Mouse (Mus musculus) hindlimb bud, embryonic 11.5 days (tissue): Measurements from ENCODE around the gene Polr3gl.

Source experiments
- DNase-seq: peaks from one replicate; pipeline ENCODE4 v3.0.0-alpha.2; 2012; ENCODE audit warnings: low read depth, low spot score; ENCODE audit errors: extremely low spot score

The Polr3gl gene

DNA sequence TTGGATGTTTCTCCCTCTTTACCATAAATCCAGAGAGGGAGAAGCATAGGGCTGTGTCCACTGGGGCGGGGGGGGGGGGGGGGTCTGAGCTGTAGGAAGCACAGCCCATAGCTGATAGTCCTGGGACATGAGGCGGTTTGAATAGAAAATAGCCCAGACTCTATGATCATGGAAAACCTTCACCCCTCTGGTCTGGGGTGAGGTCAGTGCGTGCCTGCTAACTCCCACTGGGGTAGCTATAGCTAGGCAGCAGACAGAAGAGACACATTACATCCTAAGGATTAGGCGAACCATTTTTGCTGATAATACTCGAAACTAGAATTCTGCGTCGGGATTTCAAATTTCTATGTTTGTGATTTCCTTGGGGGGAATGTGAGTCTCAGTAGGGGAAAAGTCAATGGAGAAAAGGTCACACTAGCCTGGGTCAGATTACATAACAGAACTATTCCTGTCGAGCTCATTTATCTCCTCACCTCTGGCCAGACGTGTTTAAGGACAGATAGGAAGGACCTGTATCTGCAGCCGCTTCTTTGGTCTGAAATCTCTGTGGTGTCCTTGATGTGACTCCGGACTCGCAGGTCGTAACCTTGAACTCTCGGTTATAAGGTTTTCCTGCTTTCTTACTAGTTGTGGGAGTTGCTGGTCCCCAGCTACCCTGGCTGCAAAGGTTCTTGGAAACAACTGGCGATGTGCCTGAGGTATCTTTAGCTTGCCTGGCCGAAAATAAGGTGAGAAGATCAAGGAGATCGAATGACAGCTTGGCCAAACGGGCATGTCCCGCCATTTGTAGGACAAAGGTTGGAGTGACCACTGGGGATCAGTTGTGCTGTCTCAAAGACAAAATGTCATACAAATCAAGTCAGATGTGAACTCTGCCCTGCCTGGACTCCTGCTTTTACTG, 20.1 kb downstream of the Polr3gl start:
- DNase-seq = no peak

DNA sequence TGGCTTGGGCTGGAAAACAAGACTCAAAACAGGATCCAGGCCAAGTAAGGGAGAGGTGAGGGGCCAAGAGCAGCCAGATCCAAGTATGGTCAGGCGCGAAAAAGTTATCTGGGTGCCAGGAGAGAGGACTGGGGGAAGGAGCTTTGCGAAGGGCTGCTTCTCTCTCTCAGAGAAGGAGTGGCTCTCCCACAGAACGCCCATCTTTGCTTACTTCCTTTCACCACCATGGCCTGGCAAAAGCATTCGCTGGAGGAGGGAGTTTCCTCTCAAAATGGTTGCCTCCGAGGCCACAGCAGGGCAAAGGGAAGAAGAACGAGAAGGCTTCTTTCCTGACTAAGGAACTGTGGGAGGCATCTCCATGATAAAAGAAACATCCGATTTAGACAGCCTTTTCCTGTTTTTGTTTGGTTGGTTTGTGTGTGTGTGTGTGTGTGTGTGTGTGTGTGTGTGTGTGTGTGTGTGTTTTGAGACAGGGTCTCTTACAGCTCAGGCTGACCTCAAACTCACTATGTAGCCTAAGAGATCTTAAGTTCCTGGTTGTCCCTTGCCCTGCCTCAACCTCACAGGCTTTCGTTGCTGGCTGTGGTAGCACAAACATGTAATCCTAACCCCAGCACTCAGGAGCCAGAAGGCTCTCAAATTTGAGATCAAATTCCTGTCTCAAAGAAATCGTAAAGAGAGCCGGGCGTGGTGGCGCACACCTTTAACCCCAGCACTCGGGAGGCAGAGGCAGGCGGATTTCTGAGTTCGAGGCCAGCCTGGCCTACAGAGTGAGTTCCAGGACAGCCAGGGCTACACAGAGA, 21.9 kb downstream of the Polr3gl start:
- no peak for DNase-seq

DNA sequence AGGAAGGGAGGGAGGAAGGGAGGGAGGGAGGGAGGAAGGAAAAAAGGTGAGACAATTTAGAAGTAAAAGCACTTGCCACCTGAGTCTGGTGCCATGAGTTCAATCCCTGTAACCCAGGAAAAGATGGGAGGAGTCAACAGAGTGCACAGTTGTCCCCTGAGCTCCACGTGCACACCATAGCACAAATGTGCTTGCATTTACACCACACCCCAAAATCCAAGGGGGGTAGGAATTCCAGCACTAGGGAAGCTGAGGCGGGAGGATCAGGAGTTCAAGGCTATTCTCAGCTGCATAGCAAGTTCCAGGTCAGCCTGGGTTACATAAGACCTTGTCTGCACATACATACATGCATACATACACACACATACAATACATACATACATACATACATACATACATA, 22.6 kb downstream of the Polr3gl start:
- DNase-seq = no peak

GRCm38 (mm10) chr3:96570643-96571042, 23.3 kb downstream of the Polr3gl start:
- DNase-seq = no peak

DNA sequence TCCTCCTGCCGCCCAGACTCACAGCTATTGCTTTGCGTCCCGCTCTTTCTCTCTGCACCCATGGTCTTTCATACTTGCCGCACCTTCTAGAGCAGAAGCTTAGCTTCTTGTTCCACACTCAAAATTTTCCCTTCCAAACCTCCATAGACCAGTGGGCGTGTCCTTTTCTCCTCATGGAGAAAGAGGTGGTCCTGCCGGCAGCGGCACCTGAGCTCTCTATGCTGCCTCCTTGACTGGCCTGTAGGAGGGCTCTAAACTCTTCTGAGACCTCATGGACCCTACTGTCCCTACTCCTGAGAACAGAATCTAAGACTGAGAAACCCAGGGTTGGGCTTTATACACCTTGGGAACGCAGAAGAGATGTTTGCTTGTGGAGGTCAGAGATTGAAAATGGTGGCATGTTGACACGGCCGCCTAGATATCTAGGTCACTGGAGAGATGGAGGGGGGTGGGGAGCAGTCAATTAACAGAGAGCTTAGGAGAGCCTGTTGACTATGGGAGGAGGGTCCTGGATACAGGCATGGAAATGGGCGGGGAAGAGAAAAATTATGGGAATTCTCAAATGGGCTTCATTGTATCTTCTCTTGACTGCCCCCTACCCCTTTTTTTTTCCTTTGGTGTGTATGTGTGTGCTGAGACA, 23.9 kb downstream of the Polr3gl start:
- no peak for DNase-seq

- no peak for DNase-seq
Measured at GRCm38 (mm10) chr3:96569506-96569905, 24.5 kb downstream of the Polr3gl start.

DNA sequence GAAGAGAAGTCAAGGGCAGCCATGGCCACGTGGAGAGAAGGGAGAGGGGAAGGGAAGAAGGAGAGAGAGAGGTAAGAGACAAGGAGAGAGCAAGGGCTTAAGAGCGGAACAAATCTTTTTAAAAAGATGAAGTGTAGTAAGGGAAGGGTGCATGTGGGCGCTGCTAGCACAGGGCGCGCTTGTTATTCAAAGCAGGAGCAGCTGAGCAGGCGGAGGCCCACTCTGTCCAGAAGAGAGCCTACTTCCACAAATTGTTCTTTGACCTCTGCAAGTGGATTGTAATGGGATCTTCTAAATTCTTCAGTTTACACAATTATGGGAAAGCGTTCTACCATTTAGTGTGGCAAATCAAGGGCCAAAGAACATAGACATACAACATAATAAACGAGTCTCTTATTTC, 25.4 kb downstream of the Polr3gl start:
- no peak for DNase-seq

GRCm38 (mm10) chr3:96566661-96567450, 27.1 kb downstream of the Polr3gl start:
- DNase-seq = no peak

- no peak for DNase-seq
Measured at GRCm38 (mm10) chr3:96565105-96565504, 28.9 kb downstream of the Polr3gl start.

- no peak for DNase-seq
Measured at GRCm38 (mm10) chr3:96564633-96565032, 29.3 kb downstream of the Polr3gl start.

DNA sequence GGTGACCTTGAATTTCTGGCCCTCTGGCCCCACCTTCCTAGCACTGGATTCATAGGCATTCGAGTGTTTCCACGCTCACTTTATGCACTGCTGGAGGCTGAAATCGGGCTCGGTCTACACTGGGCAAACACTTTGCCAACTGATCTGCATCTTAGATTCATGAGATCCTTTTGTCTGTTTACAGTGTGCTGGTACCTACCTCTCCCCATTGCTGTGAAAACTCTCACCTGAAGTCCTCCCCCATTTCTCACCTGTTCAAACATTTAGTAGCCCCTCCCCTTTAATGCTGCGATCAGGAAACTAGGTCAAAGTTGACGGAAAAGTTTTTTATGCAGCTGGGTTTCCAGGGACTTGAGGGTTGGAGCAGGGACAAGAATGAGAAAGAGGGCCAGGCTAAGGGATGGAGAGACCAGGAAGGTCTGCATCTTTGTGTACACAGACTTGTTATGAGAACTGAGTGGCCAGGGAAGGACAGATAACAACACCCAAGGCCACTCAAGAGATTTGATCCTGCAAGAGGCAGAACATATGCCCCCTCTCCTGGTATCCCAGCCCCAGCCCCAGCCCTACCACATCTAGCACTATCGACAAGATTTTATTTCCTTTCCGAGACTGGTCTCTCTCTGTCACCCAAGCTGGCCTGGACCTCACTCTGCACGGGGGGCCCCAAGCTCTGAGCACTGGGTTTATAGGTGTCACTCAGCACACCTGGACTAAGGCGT, 29.9 kb downstream of the Polr3gl start:
- DNase-seq = no peak

DNA sequence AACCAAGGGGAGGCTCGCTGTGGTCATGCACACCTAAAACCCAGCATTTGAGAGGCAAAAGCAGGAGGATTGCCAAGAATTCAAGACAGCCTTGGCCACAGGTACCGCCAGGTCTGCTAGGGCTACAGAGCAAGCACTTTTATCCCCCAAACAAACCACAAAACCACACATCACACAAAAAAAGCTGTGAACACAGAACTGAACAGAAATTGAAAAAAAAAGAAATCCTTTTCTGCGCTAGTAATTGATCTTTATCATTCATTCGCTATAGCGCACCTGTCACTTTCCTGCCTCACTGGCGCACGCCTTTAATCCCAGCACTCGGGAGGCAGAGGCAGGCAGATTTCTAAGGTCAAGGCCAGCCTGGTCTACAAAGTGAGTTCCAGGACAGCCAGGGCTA, 30.7 kb downstream of the Polr3gl start:
- DNase-seq = no peak

GRCm38 (mm10) chr3:96561946-96562681, 31.9 kb downstream of the Polr3gl start:
- DNase-seq = no peak

- no peak for DNase-seq
Measured at GRCm38 (mm10) chr3:96560881-96561668, 32.9 kb downstream of the Polr3gl start.

GRCm38 (mm10) chr3:96559911-96560850, 33.8 kb downstream of the Polr3gl start:
- no peak for DNase-seq

DNA sequence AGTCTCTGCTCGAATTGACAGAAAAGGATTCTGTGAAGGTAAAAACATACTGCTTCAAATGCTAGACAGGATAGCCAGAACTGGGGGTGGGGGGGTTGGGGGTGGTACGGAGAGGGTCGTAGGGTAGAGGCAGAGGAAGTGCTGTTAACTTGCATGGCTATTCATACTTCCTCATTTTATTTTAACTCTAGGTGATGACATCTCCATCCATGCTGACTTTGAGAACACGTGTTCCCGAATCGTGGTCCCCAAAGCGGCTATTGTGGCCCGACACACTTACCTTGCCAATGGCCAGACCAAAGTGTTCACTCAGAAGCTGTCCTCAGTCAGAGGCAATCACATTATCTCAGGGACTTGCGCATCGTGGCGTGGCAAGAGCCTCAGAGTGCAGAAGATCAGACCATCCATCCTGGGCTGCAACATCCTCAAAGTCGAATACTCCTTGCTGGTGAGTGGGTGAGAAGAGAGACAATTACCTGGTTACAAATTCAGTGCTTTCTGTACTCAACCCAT, 34.5 kb downstream of the Polr3gl start:
- no peak for DNase-seq

GRCm38 (mm10) chr3:96558668-96559196, 35.2 kb downstream of the Polr3gl start:
- no peak for DNase-seq
